Mouse (Mus musculus): ENCODE data around the gene Spp2. TPM values are rescaled to one million over a fixed set of nuclear protein-coding genes. Genes with fewer than 3 reads are reported as not detected.

The Spp2 gene
- polyA plus RNA-seq, 1 experiment = 1.4 TPM

GRCm38 (mm10) chr1:88465722-88466121 is 59.0 kb downstream of the Spp2 start:
- DNase-seq (ENCODE audit: extremely low spot score in 1 of 2, low spot score in 1 of 2) = no peak

GRCm38 (mm10) chr1:88466325-88467064 is 59.7 kb downstream of the Spp2 start:
- DNase-seq (ENCODE audit: extremely low spot score in 1 of 2, low spot score in 1 of 2) = no peak

DNA sequence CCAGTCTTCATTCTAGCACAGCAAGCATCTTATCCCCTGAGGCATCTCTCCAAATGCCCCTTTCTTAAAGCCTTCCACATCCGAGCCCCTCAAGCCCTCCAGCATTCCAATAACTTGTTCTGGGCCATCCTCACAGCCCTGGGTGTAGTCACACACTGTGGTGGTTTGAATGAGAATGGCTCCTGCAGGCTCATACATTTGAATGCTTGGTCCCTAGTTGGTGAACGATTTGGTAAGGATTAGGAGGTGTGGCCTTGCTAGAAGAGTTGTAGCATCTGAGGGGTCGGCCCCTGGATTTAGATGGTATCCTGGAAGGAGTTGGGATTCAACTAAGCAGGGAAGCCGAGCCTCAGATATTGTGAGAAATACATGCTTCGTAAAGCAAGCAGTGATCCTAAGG is 61.1 kb downstream of the Spp2 start:
- DNase-seq (ENCODE audit: extremely low spot score in 1 of 2, low spot score in 1 of 2) = no peak

- no peak for DNase-seq (ENCODE audit: extremely low spot score in 1 of 2, low spot score in 1 of 2)
Measured at GRCm38 (mm10) chr1:88468335-88468734, 61.6 kb downstream of the Spp2 start.

DNA sequence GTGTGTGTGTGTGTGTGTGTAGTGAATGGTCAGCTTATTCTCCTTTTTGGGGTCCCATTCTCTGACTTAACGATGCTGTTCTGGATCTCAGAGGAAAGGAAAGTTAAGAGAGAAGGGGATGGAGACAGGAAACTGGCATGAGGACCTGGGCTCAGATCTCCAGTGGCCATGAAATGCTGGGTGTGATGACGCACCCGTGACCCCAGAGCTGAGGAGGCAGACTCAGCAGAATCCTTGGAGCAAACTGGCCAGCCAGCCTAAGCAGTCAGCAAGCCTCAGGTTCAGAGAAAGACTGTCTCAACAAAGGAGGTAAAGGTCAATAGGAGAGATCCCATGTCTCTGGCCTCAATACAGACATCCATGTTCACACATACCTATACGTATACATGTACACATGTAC is 63.0 kb downstream of the Spp2 start:
- DNase-seq (ENCODE audit: extremely low spot score in 1 of 2, low spot score in 1 of 2) = no peak

DNA sequence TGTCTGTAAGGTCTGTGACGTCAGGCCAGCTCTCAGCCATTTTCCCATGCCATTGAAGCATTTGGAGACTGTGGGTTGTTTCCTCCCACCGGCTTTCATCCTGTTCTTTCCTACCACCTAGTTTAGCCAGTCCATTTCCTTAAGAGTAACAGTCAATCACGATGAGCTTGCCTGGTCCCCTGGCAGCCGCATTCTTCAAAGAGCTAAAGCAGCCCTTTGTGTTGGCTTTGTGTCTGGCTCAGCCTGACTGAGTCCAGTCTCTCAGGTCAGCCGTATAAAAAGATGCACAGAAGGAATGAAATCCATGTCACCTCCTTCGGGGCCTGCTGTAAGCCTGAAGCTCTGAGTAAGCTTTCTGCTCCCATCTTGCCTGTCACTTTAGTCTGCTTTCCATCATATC is 65.5 kb downstream of the Spp2 start:
- DNase-seq (ENCODE audit: extremely low spot score in 1 of 2, low spot score in 1 of 2) = no peak

- DNase-seq (ENCODE audit: extremely low spot score in 1 of 2, low spot score in 1 of 2) = no peak
Measured at GRCm38 (mm10) chr1:88473899-88474298, 67.1 kb downstream of the Spp2 start.

- no peak for DNase-seq (ENCODE audit: extremely low spot score in 1 of 2, low spot score in 1 of 2)
Measured at GRCm38 (mm10) chr1:88474598-88474997, 67.8 kb downstream of the Spp2 start.

DNA sequence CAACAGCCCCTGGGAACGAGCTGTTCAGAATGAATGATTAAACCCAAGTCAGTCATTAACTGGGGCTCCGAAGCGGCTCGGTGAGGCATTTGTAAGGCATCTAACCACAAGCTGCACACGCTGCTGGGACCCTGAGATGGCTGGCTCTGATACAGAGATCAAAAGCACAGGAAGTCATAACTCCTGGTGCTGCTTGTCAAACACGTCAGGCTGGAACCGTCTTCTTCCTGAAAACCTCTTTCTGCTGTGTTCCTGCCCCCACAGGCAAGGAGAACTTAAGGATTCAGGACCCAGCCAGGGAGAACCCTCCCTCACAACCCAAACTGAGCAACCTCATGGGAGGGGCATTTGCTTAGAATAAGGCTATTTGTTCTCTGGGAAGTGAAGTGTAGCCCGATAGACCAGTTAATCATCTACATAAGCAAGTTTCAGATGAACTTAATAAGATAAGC is 68.8 kb downstream of the Spp2 start:
- no peak for DNase-seq (ENCODE audit: extremely low spot score in 1 of 2, low spot score in 1 of 2)

Other genes starting within 250 kb of the Spp2 start
- gene Ugt1a5, start 240.9 kb upstream of the Spp2 start, polyA plus RNA-seq (2012; rRNA removed) = not detected in 2 replicates
- not detected in 2 replicates for gene Ugt1a2, start 206.4 kb upstream of the Spp2 start, polyA plus RNA-seq (2012; rRNA removed)
- gene Dnajb3, start 201.2 kb upstream of the Spp2 start, polyA plus RNA-seq (2012; rRNA removed) = 1.9 and 2.6 TPM in 2 replicates
- gene Ugt1a1, start 195.0 kb upstream of the Spp2 start, polyA plus RNA-seq (2012; rRNA removed) = 0.06 TPM in 2 replicates
- gene Mroh2a, start 180.0 kb upstream of the Spp2 start, polyA plus RNA-seq (2012; rRNA removed) = 0.02 and 0.19 TPM in 2 replicates
- 56.1 and 61.2 TPM in 2 replicates for gene Hjurp, start 129.3 kb upstream of the Spp2 start, polyA plus RNA-seq (2012; rRNA removed)
- gene Trpm8, start 129.3 kb upstream of the Spp2 start, polyA plus RNA-seq (2012; rRNA removed) = 0.02 TPM in 2 replicates
- gene Glrp1, start 103.1 kb downstream of the Spp2 start, polyA plus RNA-seq (2012; rRNA removed) = 0.08 and 0.19 TPM in 2 replicates

All from frontal cortex, adult 2 months (tissue).